Mouse (Mus musculus): ENCODE data around the gene Haus7.

GRCm38 (mm10) chrX:73460792-73461191 lies 1.9 kb upstream of the Haus7 start:
- no peak for TF ChIP-seq CTCF (IDR thresholded peaks at IDR 0.05; ENCODE audit: insufficient read depth, low read depth, low read length)
- TF ChIP-seq POLR2A (IDR thresholded peaks at IDR 0.05; ENCODE audit: insufficient read depth, low read depth, low read length), result no peak
